Mouse (Mus musculus) limb, embryonic 14.5 days (tissue): Measurements from ENCODE around the gene Ston2. TPM values are rescaled to one million over a fixed set of nuclear protein-coding genes. Genes with fewer than 3 reads are reported as not detected.

Experiments used
- ATAC-seq: fragments of 200-750 bp; cut with Nextera tagmentation; 2 replicates; pipeline ENCODE4 v1.8.0; 2017; ENCODE audit warnings: low read depth, moderate number of reproducible peaks, moderate TSS enrichment; ENCODE audit not compliant: low FRiP score
- DNase-seq: peaks from one replicate; pipeline ENCODE4 v3.0.0-alpha.2; 2015; ENCODE audit warnings: low spot score
- H3K27ac ChIP-seq: fragments of 300-500 bp; sonication (generic); replicated peaks from 2 replicates; pipeline ENCODE4 v1.5.1; 2014; ENCODE audit warnings: low read depth, mild to moderate bottlenecking, low read length, moderate library complexity, mixed read lengths
- H3K27me3 ChIP-seq: fragments of 300-500 bp; sonication (generic); 2 replicates; pipeline ENCODE4 v1.6.1; 2014; ENCODE audit warnings: low read length, mixed read lengths; ENCODE audit not compliant: control insufficient read depth, insufficient read depth
- H3K36me3 ChIP-seq: fragments of 300-500 bp; sonication (generic); 2 replicates; pipeline ENCODE4 v1.6.1; 2014; ENCODE audit warnings: mild to moderate bottlenecking, low read length, moderate library complexity, mixed read lengths; ENCODE audit not compliant: control insufficient read depth, insufficient read depth
- H3K4me1 ChIP-seq: fragments of 300-500 bp; sonication (generic); 2 replicates; pipeline ENCODE4 v1.6.1; 2014; ENCODE audit warnings: antibody characterized with exemption, low read length, mixed read lengths; ENCODE audit not compliant: control insufficient read depth, insufficient read depth
- H3K4me2 ChIP-seq: fragments of 300-500 bp; sonication (generic); replicated peaks from 2 replicates; pipeline ENCODE4 v1.6.1; 2014; ENCODE audit warnings: low read depth, mild to moderate bottlenecking, low read length, moderate library complexity; ENCODE audit not compliant: severe bottlenecking
- H3K4me3 ChIP-seq: fragments of 300-500 bp; sonication (generic); replicated peaks from 2 replicates; pipeline ENCODE4 v1.5.1; 2014; ENCODE audit warnings: low read length
- H3K9ac ChIP-seq: fragments of 300-500 bp; sonication (generic); 2 replicates; pipeline ENCODE4 v1.6.1; 2014; ENCODE audit warnings: mild to moderate bottlenecking, low read depth, low read length, moderate library complexity; ENCODE audit not compliant: severe bottlenecking
- H3K9me3 ChIP-seq: fragments of 300-500 bp; sonication (generic); 2 replicates; pipeline ENCODE4 v1.6.1; 2016; ENCODE audit warnings: low read length; ENCODE audit not compliant: control insufficient read depth
- POLR2A ChIP-seq: fragments of 200-500 bp; IDR thresholded peaks from 2 replicates; pipeline ENCODE4 v1.8.0; 2012; ENCODE audit warnings: inconsistent platforms, mild to moderate bottlenecking, moderate library complexity, borderline replicate concordance; ENCODE audit not compliant: insufficient read depth, insufficient read length; ENCODE audit errors: extremely low read depth
- WGBS: fragments of 180-500 bp; shearing (Covaris S2); extraction: QIAGEN DNeasy Blood & Tissue Kit; methylation state at CpG from one replicate; pipeline ENCODE4 v1.1.7; 2014; 5-methylcytosine and 5-hydroxymethylcytosine counted together
- polyA plus RNA-seq, 2 experiments: library from polyadenylated mRNA; depleted of rRNA in 1 of 2; stranded (reverse) in 1 of 2; unstranded in 1 of 2; fragments of >200 nt; fragmentation: Nextera tagmentation in 1 of 2; extraction: Ambion mirVana in 1 of 2; gene quantifications; 2 replicates each; pipeline versions ENCODE4 v1.2.1 to v1.2.3; 2012 to 2014

Ston2 gene
- polyA plus RNA-seq, 2 experiments = 9.6 to 9.9 TPM

DNA sequence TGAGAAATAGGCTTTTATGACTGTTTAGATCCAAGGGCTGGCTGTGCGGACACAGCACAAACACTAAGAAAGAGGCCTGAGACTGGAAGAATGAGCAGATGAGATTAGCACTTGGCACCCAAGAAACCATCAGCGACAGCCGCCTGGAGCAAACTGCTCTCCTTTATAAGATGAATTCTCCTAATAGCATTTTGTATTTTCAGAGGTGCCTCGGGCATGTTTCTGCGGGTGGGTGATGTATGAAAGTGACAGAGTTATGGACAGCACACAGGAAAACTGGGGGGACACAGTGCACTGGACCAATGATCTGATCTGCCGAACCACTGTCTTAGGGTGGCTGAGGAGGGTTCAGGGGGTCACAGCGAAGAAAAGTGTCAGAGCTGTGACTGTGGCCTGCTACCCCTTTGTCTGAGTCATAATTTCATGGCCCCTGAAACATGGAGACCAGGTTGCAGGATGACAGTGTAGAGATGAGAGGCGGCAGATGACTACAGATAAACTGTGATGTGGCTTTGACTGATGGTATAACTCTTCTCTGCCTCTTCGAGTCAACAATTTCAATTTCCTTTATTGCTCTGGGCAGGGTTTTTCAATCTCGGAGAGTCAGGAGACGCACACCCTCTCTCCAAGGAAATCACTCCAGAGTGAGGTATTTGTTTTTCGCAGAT lies 145.6 kb downstream of the Ston2 start:
- ATAC-seq (no peak), DNase-seq (no peak)
- Histone ChIP-seq H3K36me3 (peaks cover 6% of the 10 kb centered on the region; the same call in 1 of the 2 replicates), H3K9me3 (no peaks in the 10 kb centered on the region), H3K4me3 (no peak overlapping the region), H3K4me1 (peaks cover 7% of the 10 kb centered on the region), H3K27ac (no peak overlapping the region), H3K9ac (no peak overlapping the region), H3K4me2 (no peak overlapping the region), H3K27me3 (no peaks in the 10 kb centered on the region)
- 80% methylated on average over 12 of the region's 12 CpGs for WGBS
- TF ChIP-seq POLR2A = no peak

DNA sequence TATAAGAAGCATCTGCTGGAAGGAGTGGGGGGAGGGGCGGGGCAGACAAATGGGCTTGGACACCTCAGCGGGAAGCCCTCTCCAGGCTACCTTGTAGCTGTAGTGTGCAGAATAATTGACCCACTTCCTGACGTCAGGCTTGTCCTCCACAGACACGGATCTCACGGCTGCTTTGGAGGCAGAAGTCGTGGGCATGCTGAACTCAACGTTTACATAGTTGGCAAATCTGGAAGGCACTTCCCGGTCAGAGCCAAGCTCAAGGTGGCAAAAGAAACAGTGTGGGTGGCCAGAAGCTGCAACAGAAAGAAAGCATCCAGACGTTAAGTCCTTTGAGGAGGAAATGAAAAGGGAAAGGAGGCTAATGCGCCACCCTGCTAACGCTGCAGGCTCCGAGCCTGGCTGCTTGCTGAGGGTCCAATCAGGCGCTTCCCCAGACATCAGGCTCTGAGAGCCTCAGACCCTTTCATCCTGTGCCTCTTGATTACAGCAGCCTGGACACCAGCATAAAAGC lies 146.5 kb downstream of the Ston2 start:
- 20% methylated on average over 13 of the region's 13 CpGs for WGBS
- ATAC-seq (no peak), DNase-seq (peak; percentile 5)
- no peak for TF ChIP-seq POLR2A
- peaks cover 7% of the 10 kb centered on the region for H3K4me1 ChIP-seq
- peak overlapping the region; percentile 21 for H3K4me3 ChIP-seq
- H3K27me3 ChIP-seq = no peaks in the 10 kb centered on the region
- no peaks in the 10 kb centered on the region for H3K36me3 ChIP-seq
- H3K9me3 ChIP-seq = no peaks in the 10 kb centered on the region
- H3K4me2 ChIP-seq = peak overlapping the region; percentile 37
- no peak overlapping the region for H3K27ac ChIP-seq
- H3K9ac ChIP-seq = peak overlapping the region; percentile 43

DNA sequence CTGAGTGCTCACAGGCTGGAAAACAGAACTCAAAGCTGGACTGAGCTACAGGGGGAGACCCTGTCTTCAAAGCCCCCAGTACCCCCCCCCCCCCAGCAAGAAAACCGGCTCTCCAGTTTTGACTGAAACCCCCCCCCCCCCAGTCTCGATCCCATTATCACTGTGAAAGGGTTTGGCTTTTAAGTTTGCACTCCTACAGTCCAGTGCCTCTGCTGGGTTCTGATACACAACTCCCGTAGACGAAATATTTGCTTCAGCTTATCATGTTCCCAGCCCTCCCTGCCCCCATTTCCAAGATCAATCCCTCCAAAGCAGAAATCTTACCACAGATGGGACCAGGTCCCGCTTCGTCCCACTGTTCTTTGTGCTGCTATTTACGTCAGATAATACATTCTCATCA lies 147.1 kb downstream of the Ston2 start:
- H3K27me3 ChIP-seq = no peaks in the 10 kb centered on the region
- peak overlapping the region; percentile 37 for H3K4me2 ChIP-seq
- peak overlapping the region; percentile 21; the same call in 1 of the 2 replicates for H3K4me3 ChIP-seq
- no peak for TF ChIP-seq POLR2A
- no peak overlapping the region for H3K9ac ChIP-seq
- H3K9me3 ChIP-seq = no peaks in the 10 kb centered on the region
- DNase-seq (no peak), ATAC-seq (no peak)
- H3K4me1 ChIP-seq = peaks cover 7% of the 10 kb centered on the region
- 67% methylated on average over 6 of the region's 7 CpGs for WGBS
- no peaks in the 10 kb centered on the region for H3K36me3 ChIP-seq
- no peak overlapping the region for H3K27ac ChIP-seq

DNA sequence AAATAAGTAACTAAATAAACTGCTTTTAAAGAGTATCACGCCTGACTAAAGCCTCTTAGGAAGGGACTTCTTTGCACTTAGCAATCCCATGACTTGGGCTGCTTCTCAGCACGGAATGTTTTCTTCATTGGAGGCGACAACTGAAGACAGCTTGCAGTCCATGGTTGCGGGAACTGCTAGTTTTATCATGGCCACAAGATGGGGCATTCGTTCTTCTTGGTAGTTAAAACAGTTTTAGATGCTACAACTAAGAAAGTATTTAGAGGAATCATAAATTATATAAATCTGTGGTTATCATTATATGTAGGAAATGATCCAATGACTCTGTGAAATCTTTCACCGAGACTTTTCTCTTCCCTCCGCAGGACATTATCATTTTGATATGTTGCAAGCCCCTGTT lies 147.5 kb downstream of the Ston2 start:
- DNase-seq (peak; percentile 83), ATAC-seq (no peak)
- no peak overlapping the region for H3K9ac ChIP-seq
- no peaks in the 10 kb centered on the region for H3K27me3 ChIP-seq
- H3K9me3 ChIP-seq = no peaks in the 10 kb centered on the region
- no peaks in the 10 kb centered on the region for H3K36me3 ChIP-seq
- H3K4me1 ChIP-seq = peaks cover 7% of the 10 kb centered on the region
- H3K4me2 ChIP-seq = no peak overlapping the region
- 42% methylated on average over 7 of the region's 7 CpGs for WGBS
- no peak overlapping the region for H3K4me3 ChIP-seq
- H3K27ac ChIP-seq = no peak overlapping the region
- TF ChIP-seq POLR2A = no peak

DNA sequence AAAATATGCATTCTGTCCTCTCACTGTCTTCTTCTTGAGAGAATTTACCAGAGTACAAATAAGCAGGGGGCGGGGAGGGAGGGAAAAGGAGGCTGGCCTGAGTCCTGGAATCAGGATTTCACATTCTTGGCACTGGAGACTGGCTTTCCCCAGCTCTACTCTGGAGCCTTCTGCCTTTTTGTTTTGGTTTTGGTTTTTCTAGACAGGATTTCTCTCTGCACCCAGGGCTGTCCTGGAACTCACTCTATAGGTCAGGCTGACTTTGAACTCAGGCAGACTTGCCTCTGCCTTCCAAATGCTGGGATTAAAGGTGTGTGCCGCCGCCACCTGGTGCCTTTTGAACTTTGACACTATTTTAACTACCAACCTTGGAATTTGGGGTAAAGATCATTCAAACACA lies 149.8 kb downstream of the Ston2 start:
- H3K9me3 ChIP-seq = no peaks in the 10 kb centered on the region
- 73% methylated on average over 3 of the region's 3 CpGs for WGBS
- H3K4me3 ChIP-seq = no peak overlapping the region
- no peak overlapping the region for H3K27ac ChIP-seq
- TF ChIP-seq POLR2A = no peak
- no peaks in the 10 kb centered on the region for H3K36me3 ChIP-seq
- ATAC-seq (no peak), DNase-seq (peak; percentile 22)
- no peak overlapping the region for H3K9ac ChIP-seq
- no peaks in the 10 kb centered on the region for H3K27me3 ChIP-seq
- H3K4me2 ChIP-seq = no peak overlapping the region
- H3K4me1 ChIP-seq = peaks cover 7% of the 10 kb centered on the region
